Mouse (Mus musculus) spleen, adult 12 weeks (tissue): Measurements from ENCODE around the gene Prmt7.

ENCODE experiments used
- DNase-seq: peaks from one replicate; pipeline ENCODE4 v3.0.0; 2022; ENCODE audit warnings: low spot score

Gene Prmt7

GRCm38 (mm10) chr8:106289464-106289863 is 78.7 kb downstream of the Prmt7 start:
- no peak for DNase-seq

- DNase-seq, result no peak
Measured at GRCm38 (mm10) chr8:106292484-106293396, 82.0 kb downstream of the Prmt7 start.

- DNase-seq, result no peak
Measured at GRCm38 (mm10) chr8:106298261-106298660, 87.5 kb downstream of the Prmt7 start.

- DNase-seq, result no peak
Measured at GRCm38 (mm10) chr8:106298846-106299245, 88.1 kb downstream of the Prmt7 start.

- DNase-seq, result no peak
Measured at GRCm38 (mm10) chr8:106299686-106300085, 89.0 kb downstream of the Prmt7 start.

GRCm38 (mm10) chr8:106300739-106301715 is 90.3 kb downstream of the Prmt7 start:
- DNase-seq, result no peak
